Mouse (Mus musculus): ENCODE measurements at regions not wholly inside any gene's neighbourhood (a gene's known extent, or its start where the extent isn't known, plus 50 kb on each side); places are given as distances from the start of the nearest gene placed in this dataset.

DNA sequence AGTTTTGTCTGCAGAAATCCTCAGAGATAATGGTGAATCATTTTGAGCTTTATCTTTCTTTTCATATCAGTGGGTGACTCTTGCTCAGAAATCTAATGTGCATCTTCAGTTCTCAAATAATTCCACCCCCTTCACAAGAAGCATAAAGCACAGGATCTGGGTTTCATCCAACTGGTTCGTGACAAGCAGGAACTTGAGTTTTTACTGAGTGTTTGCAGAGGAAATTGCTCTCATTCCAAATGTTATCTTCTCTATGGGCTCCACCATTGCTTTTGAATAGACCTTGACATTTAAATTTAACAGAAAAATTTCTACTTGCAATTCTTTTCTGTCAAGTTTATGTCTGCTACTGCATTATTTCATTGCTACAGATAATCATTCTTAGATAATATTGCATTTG is 443.1 kb downstream of the Arl4a start:
- TF ChIP-seq EP300 (IDR thresholded peaks at IDR 0.05; ENCODE audit: low read depth) (no peak), CTCF (IDR thresholded peaks at IDR 0.05; ENCODE audit: low read depth) (no peak)

Measured in heart, postnatal 0 days (tissue).